Mouse (Mus musculus) right cerebral cortex, postnatal 14 days (tissue): ENCODE results near the gene Mmp28.

Experiments
- DNase-seq: peaks from one replicate; pipeline ENCODE4 v3.0.0; 2022

Gene Mmp28

DNA sequence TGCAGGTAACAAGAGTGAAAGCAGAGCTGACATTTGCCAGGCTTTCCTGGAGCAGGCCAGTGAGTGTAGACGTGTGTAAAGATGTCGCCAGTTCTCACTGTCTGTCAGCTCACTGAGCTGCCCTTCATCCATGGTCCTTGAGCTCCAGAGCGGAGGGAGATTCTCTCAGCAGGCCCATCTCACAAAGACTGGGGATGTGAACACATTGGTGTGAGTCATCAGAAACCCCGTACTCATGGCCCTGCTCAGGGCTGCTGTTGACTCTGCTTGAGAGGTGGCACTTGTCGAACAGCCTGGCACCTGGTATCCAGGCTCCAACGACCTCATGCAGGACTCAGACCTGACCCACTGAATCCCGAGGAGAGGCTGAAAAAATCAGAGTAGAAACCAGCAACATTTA is 59.1 kb downstream of the Mmp28 start:
- no peak for DNase-seq

DNA sequence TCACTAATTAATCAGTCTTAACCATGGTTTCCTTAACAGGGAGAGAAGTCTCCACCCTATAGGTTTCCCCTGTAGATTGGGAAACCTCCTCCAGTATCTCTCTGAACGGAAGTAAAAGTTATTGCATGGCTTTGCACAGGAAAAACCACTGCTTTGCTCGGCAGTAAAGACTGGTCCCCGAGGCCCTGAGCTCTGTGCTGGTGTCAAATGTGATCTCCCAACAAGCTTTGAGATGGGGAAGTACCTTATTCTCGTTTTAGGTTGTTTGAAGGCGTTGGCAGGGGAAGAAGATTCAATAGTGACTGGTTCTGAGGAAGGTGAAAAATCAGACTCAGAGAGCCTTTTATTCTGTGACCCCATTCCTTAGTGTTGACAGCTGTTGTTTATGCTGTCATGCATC is 64.1 kb downstream of the Mmp28 start:
- DNase-seq = no peak

DNA sequence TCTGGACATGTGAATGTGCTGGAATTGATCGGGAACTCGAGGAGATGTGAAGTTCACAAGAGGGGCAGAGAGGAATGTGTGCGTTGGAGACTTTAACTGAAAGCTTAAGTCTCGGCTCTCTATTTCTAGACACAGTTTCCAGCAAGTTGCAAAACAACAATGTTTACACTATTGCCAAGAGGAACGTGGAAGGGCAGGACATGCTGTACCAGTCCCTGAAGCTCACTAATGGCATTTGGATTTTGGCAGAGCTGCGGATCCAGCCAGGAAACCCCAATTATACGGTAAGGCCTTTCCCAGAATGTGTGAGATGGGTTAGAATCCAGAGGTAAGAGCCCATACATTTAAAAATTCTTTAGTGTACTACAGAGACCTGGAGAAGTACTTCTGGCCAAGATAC is 65.2 kb downstream of the Mmp28 start:
- DNase-seq = no peak

DNA sequence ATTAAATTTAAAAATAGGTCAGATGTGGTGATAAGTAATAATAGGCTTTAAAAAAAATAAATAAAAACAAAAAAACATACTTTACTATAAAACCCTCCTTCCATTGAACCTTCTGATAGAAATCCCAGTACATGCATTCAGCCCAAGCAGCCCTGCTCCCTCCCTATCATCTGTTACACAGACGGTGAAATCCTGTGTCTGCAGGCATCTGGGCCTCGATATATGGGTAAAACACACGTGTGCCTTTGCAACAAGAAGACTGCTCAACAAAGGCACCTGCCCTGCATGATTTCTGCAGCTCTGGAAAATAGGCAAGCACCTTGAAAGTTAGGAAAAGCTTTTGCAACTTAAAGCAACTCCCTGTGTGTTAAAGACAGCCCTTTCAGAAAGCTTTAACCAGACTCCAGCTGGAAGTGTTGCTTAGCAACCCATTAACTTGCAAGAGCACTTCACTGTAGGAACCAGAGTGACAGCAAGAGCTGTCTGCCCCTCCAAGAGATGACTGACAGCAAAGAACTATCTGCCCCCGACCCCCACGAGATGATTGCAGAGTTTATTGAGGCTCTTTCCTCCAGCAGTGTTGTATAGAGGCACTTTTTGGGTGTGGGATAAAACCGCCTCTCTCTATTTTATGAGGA is 68.0 kb downstream of the Mmp28 start:
- no peak for DNase-seq

DNA sequence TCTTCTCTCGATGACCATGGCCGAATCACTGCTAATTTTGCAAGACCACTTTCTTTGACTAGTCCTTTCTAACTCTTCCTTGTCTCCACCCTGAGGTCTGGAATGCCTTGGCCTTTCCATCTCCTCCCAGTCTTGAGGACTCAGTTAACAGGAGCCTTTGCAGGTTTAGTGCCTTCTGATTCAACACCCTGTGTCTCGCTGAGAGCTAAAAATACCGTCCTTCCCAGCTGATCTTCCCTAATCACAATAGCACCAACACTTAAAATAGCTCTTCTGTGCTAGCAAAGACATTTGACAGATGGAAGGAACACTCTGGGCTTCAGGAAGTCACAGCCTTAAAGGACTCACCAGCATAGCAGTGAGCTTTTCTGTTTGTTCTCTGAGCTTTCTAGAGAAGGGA is 69.8 kb downstream of the Mmp28 start:
- no peak for DNase-seq
